Mouse (Mus musculus) gastrocnemius, postnatal 4 days (tissue): ENCODE results near the gene Sorbs1. TPM values are rescaled to one million over a fixed set of nuclear protein-coding genes. Genes with fewer than 3 reads are reported as not detected.

Experiments used
- DNase-seq, 2 experiments: peaks; one replicate each; pipeline ENCODE4 v3.0.0; 2021 to 2022; ENCODE audit warnings: low spot score in 2 of 2, mixed read lengths in 2 of 2
- total RNA-seq, 2 experiments: library from RNA; stranded (reverse); gene quantifications; 2 replicates each; pipeline ENCODE4 v1.2.3; 2021

Gene Sorbs1
- total RNA-seq, 2 experiments from 2014 or later = 114 to 144 TPM

DNA sequence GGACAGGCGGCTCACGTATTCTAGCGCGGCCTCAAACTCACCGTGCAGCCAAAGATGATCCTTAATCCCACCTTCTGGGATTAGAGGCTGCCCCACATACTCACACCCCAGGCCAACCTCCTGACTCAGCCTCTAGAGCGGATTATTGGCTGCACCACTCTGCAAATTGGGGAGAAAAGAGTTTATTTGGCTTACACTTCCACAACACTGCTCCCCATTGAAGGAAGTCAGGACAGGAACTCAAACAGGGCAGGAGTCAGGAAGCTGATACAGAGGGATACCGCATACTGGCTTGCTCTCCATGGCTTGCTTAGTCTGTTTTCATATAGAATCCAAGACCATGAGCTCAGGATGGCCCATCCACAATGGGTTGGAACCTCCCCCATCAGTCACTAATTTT, 797 bp upstream of the Sorbs1 start:
- no peak for DNase-seq

DNA sequence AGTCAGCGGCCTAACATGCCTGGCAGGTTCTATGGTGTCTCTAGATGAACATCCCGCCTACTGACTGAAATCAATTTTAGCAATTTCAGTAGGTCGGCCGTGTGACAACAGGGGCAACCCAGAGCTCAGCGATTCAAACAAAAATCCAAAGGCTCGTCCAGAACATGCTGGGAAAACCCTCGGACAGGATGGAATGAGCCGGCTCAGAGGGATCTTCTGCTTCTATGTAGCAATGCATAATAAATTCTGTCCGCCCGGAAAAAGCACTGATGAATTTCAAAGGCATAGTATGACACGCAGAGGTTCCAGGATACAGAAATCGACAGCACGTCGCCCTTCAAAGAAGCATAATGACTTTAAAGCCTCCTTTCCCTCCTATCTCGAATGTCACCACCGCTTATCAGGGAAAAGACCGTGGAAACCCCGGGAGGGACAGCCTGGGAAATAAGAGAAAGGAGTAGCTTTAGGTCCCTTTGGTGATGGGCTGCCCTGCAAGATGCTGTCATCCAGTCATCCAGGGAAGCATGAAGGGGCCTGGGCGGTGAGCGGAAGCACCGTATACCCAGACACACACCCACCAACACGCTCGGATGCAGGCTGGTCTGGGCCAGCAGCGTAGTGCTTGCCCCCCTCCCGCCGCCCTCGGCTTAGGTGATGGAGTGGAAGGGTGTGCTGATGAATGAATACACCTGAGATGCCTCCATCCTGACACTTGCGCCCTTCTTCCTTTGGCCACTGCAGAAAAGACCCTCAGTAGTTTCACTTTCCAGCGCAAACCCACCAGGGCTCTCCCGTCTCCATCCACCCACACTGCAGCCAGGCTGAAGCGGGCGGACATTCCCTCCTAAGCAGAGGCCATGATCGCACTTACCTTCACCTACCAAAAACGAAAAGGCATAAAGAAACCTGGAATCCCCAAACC, 818 bp downstream of the Sorbs1 start:
- DNase-seq = peak in 1 of 2 experiments; percentile 33

DNA sequence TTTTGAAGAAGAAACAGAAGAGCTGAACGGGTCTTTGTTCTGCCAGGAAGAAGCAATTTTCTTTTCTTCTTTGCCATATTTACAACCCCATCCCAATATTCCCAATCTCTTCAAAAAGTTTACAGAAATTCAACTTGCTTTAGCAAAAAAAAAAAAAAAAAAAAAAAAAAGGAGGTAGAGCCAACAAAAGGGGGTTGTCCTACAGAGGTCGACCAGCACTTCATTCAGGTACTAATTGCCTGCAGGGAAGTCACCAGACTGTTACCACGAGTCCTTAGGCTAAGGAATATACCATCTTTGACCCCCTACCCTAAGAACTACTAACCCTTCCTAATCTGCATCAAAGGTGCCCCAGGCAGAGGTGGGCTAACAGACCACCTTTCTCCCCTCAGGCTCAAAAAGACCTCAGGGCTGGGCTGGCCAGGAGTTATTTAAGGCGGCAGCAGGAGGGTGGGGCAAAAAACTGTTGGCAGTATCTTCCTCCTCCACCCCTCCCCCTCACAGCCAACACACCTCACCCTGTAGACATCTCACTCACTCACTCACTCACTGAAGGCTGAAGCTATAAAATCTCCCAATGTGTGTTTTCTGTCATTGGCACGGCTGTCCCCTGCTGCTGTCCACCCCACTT, 1.8 kb downstream of the Sorbs1 start:
- no peak for DNase-seq

DNA sequence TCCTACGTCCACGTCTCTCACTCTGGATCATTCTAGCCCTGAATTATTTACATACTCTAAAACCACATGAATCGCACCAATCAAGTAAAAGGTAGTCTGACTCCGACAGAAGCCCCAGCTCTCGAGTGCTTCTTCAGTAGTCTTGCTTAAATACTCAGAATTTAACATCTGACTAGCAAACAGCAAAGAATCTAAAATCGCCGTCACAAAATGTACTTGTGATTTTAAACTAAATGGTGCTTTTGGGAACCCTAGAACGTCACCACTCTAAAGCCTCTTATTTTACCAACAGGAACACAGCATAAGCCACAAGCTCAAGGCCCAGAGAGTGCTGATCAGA, 2.5 kb downstream of the Sorbs1 start:
- no peak for DNase-seq

DNA sequence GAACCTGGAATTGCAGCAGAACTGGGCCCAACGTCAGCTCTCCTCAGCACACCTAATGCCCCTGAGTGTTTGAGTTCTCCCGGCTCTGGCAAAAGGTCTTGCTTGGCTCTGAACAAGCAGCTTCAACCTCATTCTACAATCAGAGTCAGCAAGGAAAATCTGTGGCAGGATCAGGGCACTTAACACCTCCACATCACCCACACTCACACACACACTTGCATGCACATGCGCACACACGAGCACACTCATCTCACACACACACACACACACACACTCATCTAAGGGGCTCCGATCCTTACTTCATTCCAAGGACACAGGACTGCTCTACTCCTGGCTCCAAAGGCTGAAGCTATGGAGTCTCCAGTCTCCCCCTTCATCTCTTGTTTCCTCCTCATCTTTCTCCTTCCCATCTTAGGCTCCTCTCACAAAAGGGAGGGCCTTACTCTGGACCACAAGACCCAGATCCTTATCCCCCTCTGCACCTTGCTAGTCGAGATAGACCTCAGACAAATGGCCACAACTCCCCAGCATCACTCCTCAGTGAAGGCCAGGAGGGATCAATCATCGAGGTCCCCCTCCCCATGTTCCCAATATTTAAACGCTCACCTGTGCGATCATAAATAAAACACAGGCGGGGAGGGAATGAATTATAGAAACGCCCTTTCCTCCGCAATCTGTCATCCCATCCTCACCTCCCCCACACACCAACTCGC, 3.0 kb downstream of the Sorbs1 start:
- no peak for DNase-seq

DNA sequence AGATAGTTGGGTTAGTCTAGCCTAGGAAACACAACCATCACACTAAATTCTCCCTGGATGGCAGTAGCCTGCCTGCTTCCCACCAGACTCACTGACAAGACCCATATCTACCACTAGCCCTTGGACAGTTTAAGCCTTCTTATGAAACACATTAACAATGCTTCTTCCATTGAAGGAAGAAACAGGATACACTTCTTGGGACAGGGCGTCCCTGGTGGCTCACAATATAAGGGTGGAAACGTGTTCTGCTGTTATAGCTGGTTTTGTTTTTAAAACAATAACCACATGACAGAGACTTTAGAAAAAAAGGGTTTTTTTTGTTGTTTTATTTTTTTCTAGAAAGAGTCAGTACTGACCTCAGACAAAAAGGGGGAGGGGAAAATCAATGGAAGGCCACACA, 4.3 kb downstream of the Sorbs1 start:
- no peak for DNase-seq

DNA sequence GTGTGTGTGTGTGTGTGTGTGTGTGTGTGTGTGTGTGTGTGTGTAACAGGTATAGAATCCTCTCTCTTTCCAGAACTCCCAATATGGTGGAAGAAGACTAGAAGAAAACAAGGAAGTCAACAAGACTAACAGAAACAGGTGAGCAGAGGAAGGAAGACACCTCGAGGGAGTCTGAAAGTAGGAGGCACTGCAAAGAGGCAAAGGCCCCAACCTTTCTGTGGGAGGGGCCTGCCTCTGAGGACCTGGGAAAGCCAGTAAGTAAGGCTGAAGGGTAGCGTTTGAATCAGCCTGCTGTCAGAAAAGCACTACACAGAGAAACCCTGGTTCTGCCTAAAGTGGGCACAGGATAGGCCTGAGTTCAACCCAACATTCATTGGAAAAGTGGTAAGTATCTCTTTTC, 4.7 kb downstream of the Sorbs1 start:
- DNase-seq = no peak

DNA sequence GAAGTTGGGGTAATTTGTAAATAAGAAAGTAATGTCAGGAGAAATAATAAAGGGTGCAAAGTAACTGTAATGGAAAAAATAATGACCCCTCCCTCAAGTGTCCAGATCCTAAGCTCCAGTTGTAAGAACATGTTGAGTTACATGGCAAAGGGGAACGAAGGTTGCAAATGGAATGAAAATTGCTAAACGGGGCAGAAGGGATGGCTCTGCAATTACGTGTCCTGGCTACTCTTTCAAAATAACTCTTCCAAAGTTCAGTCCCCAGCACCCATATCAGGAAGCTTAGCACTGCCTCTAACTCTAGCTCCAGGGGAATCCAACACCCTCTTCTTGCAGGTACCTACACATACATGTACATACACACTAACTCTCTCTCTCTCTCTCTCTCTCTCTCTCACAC, 6.6 kb downstream of the Sorbs1 start:
- no peak for DNase-seq

DNA sequence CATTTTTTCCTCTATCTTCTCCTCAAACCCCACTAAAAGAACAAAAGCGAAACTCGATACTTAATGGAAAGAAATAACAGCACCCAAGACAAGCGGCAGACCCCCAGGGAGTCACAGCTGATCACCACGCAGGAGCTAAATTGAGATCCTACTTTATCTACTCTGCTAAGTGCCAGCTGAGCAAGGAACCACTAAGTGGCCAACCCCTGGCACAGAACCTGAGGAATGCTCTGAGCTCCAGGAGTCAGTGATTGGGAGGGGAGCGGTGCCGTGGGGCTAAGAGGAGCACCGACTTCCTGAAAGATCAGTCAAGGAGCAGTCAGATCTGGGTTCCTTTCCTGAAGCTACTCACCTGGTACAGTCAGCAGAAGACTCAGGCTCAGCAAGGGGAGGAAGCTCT, 9.2 kb downstream of the Sorbs1 start:
- DNase-seq = no peak

DNA sequence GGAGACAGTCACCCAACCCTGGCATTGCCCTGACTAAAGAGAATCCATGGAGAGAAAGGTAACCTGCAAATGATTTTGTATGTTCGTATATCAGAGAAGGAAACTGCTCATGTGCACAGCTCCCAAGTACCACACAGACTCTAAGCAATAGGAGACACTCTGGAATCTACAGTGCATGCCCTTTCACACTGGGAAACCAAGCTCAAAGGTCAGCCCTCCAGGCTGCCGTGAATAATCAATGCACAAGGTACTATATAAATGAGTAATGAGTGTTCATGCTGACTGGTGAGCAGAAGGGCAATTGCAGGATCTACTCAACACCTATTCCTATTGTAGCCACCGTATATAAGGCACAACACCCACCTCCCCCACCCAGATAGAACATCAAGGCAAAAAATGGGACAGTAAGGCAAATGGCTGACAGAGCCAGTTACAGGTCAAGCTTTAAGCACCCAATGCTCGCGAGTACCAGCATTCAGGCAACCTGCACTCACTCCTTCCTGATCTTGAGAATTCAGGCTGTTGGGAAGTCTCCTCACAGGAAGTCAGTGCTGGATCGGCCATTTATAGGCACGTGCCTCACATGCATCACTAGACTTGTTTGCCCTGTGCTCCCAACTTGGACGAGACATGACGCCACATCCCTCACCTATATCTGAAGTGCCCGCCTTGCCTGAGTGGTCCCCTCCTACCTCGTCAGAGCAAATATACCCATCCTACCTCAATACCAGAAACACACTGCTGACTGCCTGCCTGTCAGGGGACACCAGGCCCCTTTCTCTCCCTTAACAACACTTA, 13.4 kb downstream of the Sorbs1 start:
- DNase-seq = no peak

DNA sequence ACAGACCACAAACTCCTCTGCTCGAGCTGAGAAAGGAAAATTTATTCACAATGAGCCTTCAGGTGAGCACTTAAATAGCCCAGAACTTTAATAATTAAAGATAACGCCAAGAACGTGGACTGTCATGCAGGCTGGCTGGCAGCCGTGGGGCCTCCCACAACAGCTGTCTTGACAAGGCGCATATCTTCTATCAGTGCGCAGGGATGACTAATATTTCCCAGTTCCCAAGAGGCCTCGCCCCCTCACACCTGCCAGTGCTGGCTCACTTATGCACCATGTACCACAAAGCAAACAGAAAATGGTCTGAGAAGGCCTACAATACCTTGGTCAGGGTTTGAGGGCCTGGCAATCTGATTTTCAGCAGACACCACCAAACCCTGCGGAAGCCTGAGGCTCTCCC, 14.4 kb downstream of the Sorbs1 start:
- no peak for DNase-seq

DNA sequence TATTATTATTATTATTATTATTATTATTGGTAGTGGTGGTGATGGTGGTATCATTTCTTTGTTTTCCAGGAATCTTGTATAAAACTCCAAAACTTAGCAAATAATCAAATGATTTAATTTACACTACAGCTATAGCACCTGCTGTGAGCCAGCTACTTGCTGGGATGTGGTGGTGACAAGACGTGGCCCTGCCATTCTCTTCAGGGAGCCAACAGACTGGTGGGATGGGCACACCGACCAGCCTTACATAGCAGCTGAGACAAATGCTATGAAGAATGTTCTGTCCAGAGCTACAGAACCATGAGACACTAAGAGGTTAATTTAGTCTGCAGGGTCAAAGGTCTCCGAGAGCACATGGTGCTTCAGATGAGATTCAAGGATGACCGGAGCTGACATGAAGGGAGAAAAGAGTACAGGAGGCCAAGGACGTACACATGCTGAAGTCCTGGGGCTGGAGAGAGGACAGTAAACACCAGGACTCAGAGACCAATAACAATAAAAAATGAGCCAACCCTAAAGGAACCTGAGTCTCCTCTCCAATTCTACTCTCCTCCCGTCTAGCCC, 15.3 kb downstream of the Sorbs1 start:
- DNase-seq = no peak

DNA sequence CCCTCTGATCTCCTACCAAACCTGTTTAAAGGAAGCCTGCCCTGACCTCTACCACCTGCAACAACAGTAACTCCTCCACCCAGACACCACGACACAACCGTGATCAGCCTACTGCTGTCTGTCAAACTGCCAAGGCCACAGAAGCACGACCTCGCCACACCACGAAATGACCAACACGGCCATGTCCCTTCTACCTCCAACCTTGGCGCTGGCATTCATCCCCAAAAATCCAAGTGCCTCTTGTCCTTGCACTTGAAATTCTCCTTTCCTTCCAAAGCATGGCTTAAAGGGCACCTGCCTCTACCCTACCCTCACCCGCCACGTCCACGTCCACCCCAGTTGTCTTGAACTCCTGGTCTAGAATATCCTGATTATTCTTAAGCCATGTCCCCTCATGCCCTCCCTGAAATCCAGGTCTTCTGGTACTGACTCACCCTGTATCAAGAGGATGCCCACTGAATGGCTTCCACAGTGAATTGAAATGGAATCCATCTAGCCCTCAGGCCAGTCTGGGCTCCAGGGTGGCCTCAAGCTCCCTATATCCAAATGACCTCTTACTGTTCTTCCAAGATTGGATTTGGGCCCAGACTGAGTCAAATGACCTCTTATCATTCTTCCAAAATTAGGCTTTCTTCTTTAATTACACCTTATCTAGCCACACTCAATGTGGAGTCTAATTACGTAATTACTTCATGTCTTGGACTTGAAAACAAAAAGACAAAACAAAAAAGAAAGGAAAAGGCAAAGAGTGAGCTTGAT, 16.9 kb downstream of the Sorbs1 start:
- no peak for DNase-seq

DNA sequence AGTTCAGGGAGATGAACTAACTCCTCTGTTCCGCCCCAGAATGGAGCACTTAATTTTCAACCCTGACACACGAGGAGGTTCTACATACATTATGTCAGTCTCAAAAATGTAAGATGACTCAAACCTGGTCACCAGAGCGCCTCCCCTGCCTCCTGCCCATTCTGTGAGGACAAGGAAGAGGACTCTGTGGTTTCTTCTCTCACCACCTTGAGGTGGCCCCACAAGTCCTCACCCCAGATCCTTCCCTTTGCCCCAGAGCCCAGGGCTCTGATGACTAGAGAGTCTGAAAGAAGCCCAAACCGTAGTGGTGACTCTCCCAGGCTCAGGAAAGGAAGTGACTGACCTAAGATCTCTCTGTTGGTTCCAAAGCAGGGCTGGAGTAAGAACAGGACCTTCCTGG, 17.5 kb downstream of the Sorbs1 start:
- DNase-seq = no peak

DNA sequence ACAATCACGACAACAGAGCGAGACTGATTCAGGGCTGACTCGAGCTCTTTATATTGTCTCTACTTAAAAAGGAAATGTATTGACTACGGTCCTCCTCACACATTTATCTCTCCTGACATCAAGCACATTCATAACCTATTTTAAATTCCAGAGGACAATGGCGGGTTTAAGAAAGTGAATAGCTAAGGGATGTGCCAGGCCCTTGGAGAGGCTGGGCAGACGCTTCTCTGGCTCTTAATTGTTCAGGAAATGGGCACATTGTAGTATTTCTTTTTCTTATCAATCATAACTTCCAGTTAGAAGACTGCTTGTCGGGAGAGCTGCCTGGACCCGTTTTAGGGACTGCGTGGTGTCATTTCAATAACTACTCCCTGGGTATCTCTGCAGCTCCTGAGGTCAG, 20.7 kb downstream of the Sorbs1 start:
- DNase-seq = no peak

DNA sequence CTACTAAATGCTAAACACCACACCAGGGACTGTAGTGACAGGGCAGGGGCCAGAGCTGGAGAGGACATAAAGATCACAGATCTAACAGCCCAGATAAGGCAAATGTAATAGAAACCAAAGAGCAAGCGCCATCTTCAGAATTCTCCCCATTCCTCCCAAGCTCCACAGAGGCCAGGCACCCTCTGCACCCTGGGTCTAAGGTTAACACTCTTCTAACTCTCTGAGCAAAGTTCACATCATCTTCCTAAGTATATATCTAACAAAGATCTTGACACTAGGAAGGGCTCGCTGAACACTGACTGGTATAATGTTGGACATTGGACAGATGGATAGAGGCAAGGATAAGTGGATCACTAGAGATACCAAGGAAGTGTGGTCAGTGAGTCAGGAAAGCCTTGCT, 22.1 kb downstream of the Sorbs1 start:
- no peak for DNase-seq

DNA sequence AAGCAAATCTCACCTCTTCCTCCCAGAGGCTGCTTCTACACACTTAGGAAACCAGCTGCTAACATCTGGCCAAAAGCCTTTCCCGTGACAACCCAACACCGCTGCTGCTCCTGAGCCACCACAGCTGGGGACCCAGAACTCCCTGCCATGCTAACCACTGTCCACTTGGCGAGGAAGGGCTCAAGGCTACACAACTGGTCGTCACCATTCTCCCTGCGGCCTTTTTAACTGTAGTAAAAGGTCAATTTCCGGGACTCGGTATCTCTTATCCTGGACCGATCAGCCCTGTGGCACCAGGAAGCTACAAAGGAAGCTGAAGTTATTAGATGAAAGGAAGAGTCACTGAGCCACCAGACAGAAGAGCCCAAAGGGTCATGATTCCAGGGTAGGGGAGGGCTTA, 22.8 kb downstream of the Sorbs1 start:
- no peak for DNase-seq

DNA sequence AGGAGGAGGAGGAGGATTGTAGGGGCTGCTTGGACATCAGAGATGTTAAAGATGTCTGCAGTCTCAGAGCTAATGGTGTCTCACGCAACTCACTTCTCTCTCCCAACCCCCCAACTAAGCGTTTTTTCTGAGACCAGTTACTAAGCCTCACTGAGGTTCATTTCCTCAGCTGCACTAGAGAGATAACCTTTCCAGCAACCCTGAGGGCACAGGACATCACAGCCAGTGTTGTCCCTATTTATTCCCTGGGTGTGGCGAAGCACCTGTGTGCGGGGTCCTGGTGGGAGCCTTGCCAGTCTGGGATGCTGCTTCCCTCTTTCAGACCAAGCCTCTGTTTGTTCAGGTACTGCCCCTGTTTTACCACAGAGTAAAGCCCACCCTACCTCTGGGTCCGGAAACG, 23.9 kb downstream of the Sorbs1 start:
- DNase-seq = no peak

DNA sequence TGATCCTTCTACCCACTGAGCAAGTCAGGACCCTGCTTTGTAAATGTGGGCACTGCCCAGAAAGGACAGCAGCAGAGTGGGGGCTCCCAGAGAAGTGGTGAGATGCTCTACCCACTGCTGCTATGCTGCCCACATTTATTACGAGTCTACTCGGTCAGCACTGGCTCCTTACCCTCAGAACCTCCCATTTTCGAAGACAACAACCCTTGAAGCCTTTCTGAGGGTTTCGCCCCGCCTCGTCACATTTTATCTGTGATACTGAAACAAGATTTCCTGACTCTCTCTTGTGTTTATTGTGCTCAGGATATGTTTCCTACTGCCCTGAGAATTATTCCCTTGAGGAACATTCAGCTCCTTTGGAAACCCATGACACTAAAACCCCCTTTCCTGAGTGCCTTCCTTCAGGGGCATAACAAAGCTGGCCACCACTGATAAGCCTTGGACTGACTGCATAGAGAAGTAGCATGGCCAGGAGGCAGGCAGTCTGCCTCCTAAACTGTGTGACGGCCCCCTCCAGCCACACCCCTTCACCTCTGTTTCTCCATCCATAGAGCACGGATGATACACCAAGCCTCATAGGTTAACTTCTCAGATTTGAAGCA, 24.6 kb downstream of the Sorbs1 start:
- no peak for DNase-seq

DNA sequence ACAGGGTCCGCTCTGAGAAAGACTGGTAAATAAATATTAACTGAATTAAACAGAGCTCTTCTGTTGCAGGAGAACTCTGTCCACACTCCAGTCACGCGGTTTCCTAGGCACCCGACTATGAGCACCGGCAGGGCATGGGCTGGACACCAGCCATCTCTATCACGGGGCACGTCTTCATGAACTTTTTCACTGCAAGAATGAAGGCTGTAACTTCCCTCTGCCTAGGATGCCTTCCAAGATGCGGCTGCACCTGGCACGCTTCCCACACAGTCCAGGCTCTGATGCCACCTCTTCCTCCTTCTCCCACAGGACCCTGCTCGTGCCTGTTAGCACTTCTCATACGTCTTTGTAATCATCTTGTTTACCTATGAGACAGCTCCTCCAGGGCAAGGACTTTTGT, 26.0 kb downstream of the Sorbs1 start:
- DNase-seq = peak in 1 of 2 experiments; percentile 25
